Mouse (Mus musculus) layer of hippocampus, adult 2 months (tissue): ENCODE measurements around the gene Ifnar2. TPM values are rescaled to one million over a fixed set of nuclear protein-coding genes. Genes with fewer than 3 reads are reported as not detected.
"Not testable (repeated sequence)": the region's sequence is repeated elsewhere in the genome, so short reads cannot be mapped to it uniquely, and the experiment has no call there.

Experiments used
- DNase-seq, 2 experiments: peaks; one replicate each; pipeline ENCODE4 v3.0.0; 2022; ENCODE audit warnings: low spot score in 2 of 2
- H3K27ac ChIP-seq: fragments of 200-600 bp; 2 replicates; pipeline ENCODE4 v1.8.1; 2022
- H3K4me3 ChIP-seq: fragments of 200-600 bp; 2 replicates; pipeline ENCODE4 v1.8.1; 2022; ENCODE audit warnings: mild to moderate bottlenecking
- CTCF ChIP-seq: fragments of 200-600 bp; conservative IDR thresholded peaks from 2 replicates; pipeline ENCODE4 v1.8.1; 2022; ENCODE audit warnings: antibody characterized with exemption, mild to moderate bottlenecking, moderate library complexity
- total RNA-seq, 2 experiments: library from RNA; stranded (reverse); gene quantifications; 2 replicates each; pipeline ENCODE4 v1.2.3; 2021

Ifnar2 gene
- total RNA-seq, 2 experiments from 2014 or later: 19.8 to 25.5 TPM

- H3K4me3 ChIP-seq: no peak overlapping the region
- DNase-seq: no peak
- no peak for TF ChIP-seq CTCF
- H3K27ac ChIP-seq: no peak overlapping the region
Measured at GRCm38 (mm10) chr16:91426586-91426985, 54.0 kb downstream of the Ifnar2 start.

- H3K27ac ChIP-seq: no peak overlapping the region
- TF ChIP-seq CTCF: no peak
- no peak overlapping the region for H3K4me3 ChIP-seq
- no peak for DNase-seq
Measured at GRCm38 (mm10) chr16:91427461-91427860, 54.9 kb downstream of the Ifnar2 start.

GRCm38 (mm10) chr16:91428259-91428865 lies 55.8 kb downstream of the Ifnar2 start:
- Histone ChIP-seq H3K4me3 (no peak overlapping the region), H3K27ac (no peak overlapping the region)
- DNase-seq: no peak
- TF ChIP-seq CTCF: no peak

- H3K27ac ChIP-seq: no peak overlapping the region
- DNase-seq: no peak
- no peak for TF ChIP-seq CTCF
- H3K4me3 ChIP-seq: no peak overlapping the region
Measured at GRCm38 (mm10) chr16:91432720-91433328, 60.2 kb downstream of the Ifnar2 start.

GRCm38 (mm10) chr16:91433329-91433933 lies 60.8 kb downstream of the Ifnar2 start:
- TF ChIP-seq CTCF: no peak
- no peak for DNase-seq
- no peak overlapping the region for H3K27ac ChIP-seq
- H3K4me3 ChIP-seq: no peak overlapping the region

- no peak for DNase-seq
- Histone ChIP-seq H3K4me3 (no peak overlapping the region), H3K27ac (no peak overlapping the region)
- TF ChIP-seq CTCF: no peak
Measured at GRCm38 (mm10) chr16:91434119-91434518, 61.5 kb downstream of the Ifnar2 start.

- no peak overlapping the region for H3K4me3 ChIP-seq
- H3K27ac ChIP-seq: no peak overlapping the region
- DNase-seq: no peak
- no peak for TF ChIP-seq CTCF
Measured at GRCm38 (mm10) chr16:91438081-91438480, 65.5 kb downstream of the Ifnar2 start.

- H3K4me3 ChIP-seq, DNase-seq, H3K27ac ChIP-seq: not testable (repeated sequence)
Measured at GRCm38 (mm10) chr16:91438599-91438998, 66.0 kb downstream of the Ifnar2 start.

- no peak for DNase-seq
- peak; percentile 60 for TF ChIP-seq CTCF
- Histone ChIP-seq H3K27ac (peak overlapping the region; percentile 61; the same call in 1 of the 2 replicates), H3K4me3 (no peak overlapping the region)
Measured at GRCm38 (mm10) chr16:91441366-91441765, 68.8 kb downstream of the Ifnar2 start.

- no peak for DNase-seq
- peak overlapping the region; percentile 19; the same call in 1 of the 2 replicates for H3K27ac ChIP-seq
- H3K4me3 ChIP-seq: no peak overlapping the region
- TF ChIP-seq CTCF: no peak
Measured at GRCm38 (mm10) chr16:91441811-91442240, 69.2 kb downstream of the Ifnar2 start.

GRCm38 (mm10) chr16:91442446-91442845 lies 69.9 kb downstream of the Ifnar2 start:
- no peak overlapping the region for H3K4me3 ChIP-seq
- no peak for TF ChIP-seq CTCF
- H3K27ac ChIP-seq: peak overlapping the region; percentile 5; the same call in 1 of the 2 replicates
- no peak for DNase-seq

- no peak for TF ChIP-seq CTCF
- 0 out of 2 replicates have a peak overlapping the region, but pooled peaks have one; percentile 5 for H3K27ac ChIP-seq
- no peak overlapping the region for H3K4me3 ChIP-seq
- no peak for DNase-seq
Measured at GRCm38 (mm10) chr16:91443211-91443611, 70.6 kb downstream of the Ifnar2 start.

- no peak for TF ChIP-seq CTCF
- Histone ChIP-seq H3K27ac (no peak overlapping the region), H3K4me3 (no peak overlapping the region)
- no peak for DNase-seq
Measured at GRCm38 (mm10) chr16:91444847-91445246, 72.3 kb downstream of the Ifnar2 start.

GRCm38 (mm10) chr16:91445566-91445965 lies 73.0 kb downstream of the Ifnar2 start:
- DNase-seq: no peak

More at GRCm38 (mm10) chr16:91445566-91445965, 73.0 kb downstream of the Ifnar2 start:
- no peak for TF ChIP-seq CTCF
- Histone ChIP-seq H3K27ac (no peak overlapping the region), H3K4me3 (no peak overlapping the region)
